Mouse (Mus musculus) thymus, postnatal 14 days (tissue): ENCODE results near the gene Tigar.
A peak's percentile ranks its signal among the peaks of the same experiment; 100 is the strongest.

Source experiments
- DNase-seq: peaks from one replicate; pipeline ENCODE4 v3.0.0; 2021

Tigar gene

GRCm38 (mm10) chr6:127079867-127080731, 29.3 kb downstream of the Tigar start:
- peak; percentile 26 for DNase-seq

DNA sequence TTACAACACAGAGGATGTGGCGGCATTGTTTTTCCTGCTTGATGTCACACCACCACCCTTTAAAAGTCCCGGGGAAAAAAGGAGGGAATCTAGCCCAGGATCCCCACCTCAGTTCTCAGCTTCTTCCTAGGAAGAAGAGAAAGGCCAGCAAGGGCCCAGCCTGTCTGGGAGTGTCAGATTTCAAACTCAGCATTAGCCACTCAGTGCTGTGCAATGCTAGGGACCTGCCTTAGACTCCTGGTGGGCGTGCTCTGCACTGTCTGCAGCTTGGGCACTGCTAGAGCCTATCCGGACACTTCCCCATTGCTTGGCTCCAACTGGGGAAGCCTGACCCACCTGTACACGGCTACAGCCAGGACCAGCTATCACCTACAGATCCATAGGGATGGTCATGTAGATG, 36.5 kb downstream of the Tigar start, which contains the start of gene Fgf23:
Fgf23 (plus strand) TSS at position 86 of the 400 bp plus-strand sequence.
- no peak for DNase-seq

- DNase-seq: no peak
Measured at GRCm38 (mm10) chr6:127064815-127065214, 44.5 kb downstream of the Tigar start.

- DNase-seq: no peak
Measured at GRCm38 (mm10) chr6:127063915-127064314, 45.4 kb downstream of the Tigar start.

- DNase-seq: no peak
Measured at GRCm38 (mm10) chr6:127059975-127060374, 49.4 kb downstream of the Tigar start.

- DNase-seq: no peak
Measured at GRCm38 (mm10) chr6:127056990-127057588, 52.3 kb downstream of the Tigar start.

GRCm38 (mm10) chr6:127050847-127051246, 58.5 kb downstream of the Tigar start:
- no peak for DNase-seq

DNA sequence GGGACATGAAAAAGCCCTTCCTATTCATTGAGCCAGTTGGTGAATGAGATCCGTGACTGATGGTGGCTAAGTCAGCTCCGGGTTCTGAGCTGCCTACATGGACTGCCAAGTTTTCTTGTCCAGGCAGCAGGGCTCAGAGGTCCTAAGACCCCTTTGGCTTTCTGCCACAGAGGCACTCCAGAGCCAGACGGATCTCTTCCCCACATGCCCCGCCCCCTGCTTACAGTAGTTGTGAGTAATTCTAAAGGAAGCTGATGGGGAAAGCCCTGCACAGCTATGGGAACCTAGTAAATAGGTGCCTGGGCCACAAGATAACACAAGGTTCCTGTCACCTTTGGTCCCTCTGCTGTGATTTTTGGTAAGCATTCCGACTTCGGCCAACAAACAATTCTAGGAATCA, 64.4 kb downstream of the Tigar start:
- no peak for DNase-seq
